Mouse (Mus musculus): Measurements from ENCODE around the gene Trf. TPM values are rescaled to one million over a fixed set of nuclear protein-coding genes. Genes with fewer than 3 reads are reported as not detected.
"Not testable (repeated sequence)": the region's sequence is repeated elsewhere in the genome, so short reads cannot be mapped to it uniquely, and the experiment has no call there.

Gene Trf
- polyA plus RNA-seq, 1 experiment from 2014 or later: 3,275 TPM

DNA sequence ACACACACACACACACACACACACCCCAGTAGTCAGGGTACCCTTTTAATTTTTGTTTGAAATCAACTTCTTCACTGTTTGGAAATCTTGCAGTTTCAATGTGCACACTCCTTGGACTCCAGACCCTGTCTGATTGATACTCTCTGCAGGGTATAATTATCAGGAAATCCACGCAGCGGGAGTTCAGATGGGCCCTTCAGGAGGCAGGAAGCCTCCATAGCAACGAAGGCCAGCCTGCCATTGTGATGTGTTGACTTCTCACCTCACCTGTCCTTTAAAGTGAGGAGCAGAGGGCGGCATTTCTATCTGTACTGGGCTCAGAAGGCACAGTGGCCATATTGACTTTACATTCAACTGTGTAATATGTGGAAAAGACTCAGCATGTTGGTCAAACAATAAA, 45.4 kb downstream of the Trf start:
- Histone ChIP-seq H3K4me2 (no peak overlapping the region), H3K36me3 (peaks cover 21% of the 10 kb centered on the region), H3K4me1 (replicated peaks) (peaks cover 19% of the 10 kb centered on the region), H3K9me3 (replicated peaks) (no peaks in the 10 kb centered on the region), H3K4me3 (replicated peaks) (no peak overlapping the region), H3K27me3 (no peaks in the 10 kb centered on the region), H3K9ac (no peak overlapping the region), H3K27ac (no peak overlapping the region)
- DNase-seq (no peak), ATAC-seq (ENCODE audit: low read depth) (no peak)
- WGBS (ENCODE audit: insufficient replicate concordance): 50% methylated on average over 4 of the region's 4 CpGs

DNA sequence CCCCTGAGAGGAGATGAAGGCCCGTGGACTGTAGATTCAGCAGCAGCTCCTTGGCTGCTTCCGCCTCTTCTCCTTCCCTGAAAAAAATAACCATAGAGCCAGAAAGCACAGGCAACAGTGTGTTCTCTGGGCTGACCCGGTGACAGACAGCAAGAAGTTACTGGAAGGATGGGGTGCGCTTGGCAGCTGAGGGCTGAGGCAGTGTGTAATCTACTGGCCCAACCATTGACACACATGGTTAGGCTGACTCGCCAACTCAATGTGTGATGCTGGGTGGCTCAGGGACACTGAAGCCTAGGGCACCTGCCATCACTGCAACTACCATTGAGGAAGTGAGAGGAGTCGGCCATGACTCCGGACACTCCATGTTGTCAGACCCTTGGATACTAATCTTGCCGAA, 48.4 kb downstream of the Trf start:
- Histone ChIP-seq H3K9ac (no peak overlapping the region), H3K4me1 (replicated peaks) (peaks cover 19% of the 10 kb centered on the region), H3K27ac (no peak overlapping the region), H3K27me3 (no peaks in the 10 kb centered on the region), H3K9me3 (replicated peaks) (no peaks in the 10 kb centered on the region), H3K4me2 (no peak overlapping the region), H3K4me3 (replicated peaks) (no peak overlapping the region), H3K36me3 (no peaks in the 10 kb centered on the region)
- ATAC-seq (ENCODE audit: low read depth) (no peak), DNase-seq (no peak)
- 75% methylated on average over 8 of the region's 8 CpGs for WGBS (ENCODE audit: insufficient replicate concordance)

DNA sequence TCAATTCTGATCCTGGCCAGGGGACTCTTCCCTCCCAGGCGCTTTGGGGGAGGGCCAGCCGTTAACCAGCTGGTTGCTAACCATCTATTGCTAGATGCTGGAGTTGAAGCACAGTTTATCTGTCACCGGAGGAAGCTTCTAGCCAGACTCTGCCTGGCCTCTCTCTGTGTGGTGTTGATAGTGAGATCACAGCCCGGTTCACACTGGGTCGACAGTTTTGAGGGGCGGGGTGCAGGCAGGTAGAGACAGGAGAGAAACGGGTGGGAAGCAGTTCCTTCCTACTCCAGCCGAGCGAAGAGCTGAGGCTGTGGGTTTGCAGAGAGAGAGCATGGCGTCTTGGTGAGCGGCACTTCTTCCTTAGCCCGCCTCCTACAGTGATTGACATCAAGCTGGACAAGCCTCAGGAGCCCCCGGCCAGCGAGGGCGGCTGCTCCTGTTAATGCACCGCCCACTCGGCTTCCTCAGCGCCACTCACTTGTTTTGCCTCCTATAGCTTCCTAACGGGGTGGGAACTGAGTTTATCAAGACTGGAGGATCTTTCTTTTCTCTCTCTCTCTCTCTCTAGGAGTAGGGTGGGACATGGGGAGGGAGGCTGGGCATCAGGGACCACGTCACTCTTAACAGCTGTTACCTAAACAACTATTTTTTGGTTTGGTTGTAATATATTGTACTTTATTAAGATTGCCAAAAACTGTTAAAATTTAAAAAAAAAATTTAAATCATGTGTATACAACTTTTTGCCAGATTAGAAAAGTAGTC, 49.3 kb downstream of the Trf start:
- Histone ChIP-seq H3K36me3 (no peaks in the 10 kb centered on the region), H3K9me3 (replicated peaks) (no peaks in the 10 kb centered on the region), H3K9ac (peak overlapping the region; percentile 67), H3K4me2 (peak overlapping the region; percentile 73), H3K27ac (peak overlapping the region; percentile 64), H3K4me1 (replicated peaks) (peaks cover 19% of the 10 kb centered on the region), H3K27me3 (no peaks in the 10 kb centered on the region), H3K4me3 (replicated peaks) (peak overlapping the region; percentile 58)
- 1% methylated on average over 20 of the region's 20 CpGs for WGBS (ENCODE audit: insufficient replicate concordance)
- DNase-seq (peak; percentile 70), ATAC-seq (ENCODE audit: low read depth) (peak; percentile 92)

DNA sequence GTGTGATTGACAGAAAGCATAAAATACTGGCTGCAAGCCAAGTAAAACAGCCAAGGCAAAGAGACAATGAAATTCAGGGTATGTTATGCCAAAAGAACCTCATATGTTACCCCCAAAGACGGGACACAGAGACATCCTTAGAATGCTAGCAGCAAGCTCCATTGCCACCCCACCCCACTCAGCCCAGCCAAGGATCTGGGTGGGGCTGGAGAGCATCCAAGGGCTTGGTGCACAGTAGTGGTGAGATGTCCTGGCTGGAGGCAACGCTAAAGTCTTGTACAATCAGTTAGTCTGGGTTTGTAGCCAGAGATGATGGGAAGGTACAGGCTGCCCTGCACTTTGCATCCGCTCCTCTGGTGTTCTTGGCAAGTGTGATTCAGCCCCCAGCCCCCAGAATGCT, 49.9 kb downstream of the Trf start:
- 54% methylated on average over 3 of the region's 3 CpGs for WGBS (ENCODE audit: insufficient replicate concordance)
- ATAC-seq (ENCODE audit: low read depth): peak; percentile 39
- no peak overlapping the region for H3K27ac ChIP-seq

DNA sequence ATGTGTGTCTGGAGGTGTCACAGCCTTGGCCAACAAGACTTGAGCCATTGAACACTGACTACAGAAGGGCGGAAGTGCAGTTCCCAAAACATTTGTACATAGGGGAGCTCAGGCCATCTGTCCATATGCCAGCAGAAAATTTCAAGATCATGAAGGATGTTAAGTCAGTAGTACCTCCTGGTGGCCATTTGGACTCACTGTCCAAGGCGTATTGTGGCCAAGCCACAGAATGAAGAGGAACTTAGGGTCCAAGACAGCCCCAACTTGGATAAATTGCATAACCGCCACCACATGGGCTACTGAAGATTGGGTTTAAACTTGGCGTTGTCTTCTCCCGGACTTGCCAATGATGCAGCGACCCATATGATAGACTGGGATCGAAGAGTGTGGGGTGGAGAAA, 54.6 kb downstream of the Trf start:
- ATAC-seq (ENCODE audit: low read depth): no peak
- H3K9me3 ChIP-seq (replicated peaks): no peaks in the 10 kb centered on the region
- no peak overlapping the region for H3K4me2 ChIP-seq
- no peak for DNase-seq
- WGBS (ENCODE audit: insufficient replicate concordance): 77% methylated on average over 7 of the region's 7 CpGs
- no peaks in the 10 kb centered on the region for H3K36me3 ChIP-seq
- no peak overlapping the region for H3K9ac ChIP-seq
- no peak overlapping the region for H3K4me3 ChIP-seq (replicated peaks)
- H3K27ac ChIP-seq: no peak overlapping the region
- H3K27me3 ChIP-seq: 0 out of 2 replicates have a peak, but pooled peaks cover 2% of the 10 kb centered on the region
- peaks cover 7% of the 10 kb centered on the region for H3K4me1 ChIP-seq (replicated peaks)

More for the DNA sequence above, 49.9 kb downstream of the Trf start:
- no peaks in the 10 kb centered on the region for H3K9me3 ChIP-seq (replicated peaks)
- no peaks in the 10 kb centered on the region for H3K36me3 ChIP-seq
- H3K4me3 ChIP-seq (replicated peaks): peak overlapping the region; percentile 58
- peak overlapping the region; percentile 73 for H3K4me2 ChIP-seq
- no peaks in the 10 kb centered on the region for H3K27me3 ChIP-seq
- no peak for DNase-seq
- H3K9ac ChIP-seq: peak overlapping the region; percentile 67
- peaks cover 19% of the 10 kb centered on the region for H3K4me1 ChIP-seq (replicated peaks)

DNA sequence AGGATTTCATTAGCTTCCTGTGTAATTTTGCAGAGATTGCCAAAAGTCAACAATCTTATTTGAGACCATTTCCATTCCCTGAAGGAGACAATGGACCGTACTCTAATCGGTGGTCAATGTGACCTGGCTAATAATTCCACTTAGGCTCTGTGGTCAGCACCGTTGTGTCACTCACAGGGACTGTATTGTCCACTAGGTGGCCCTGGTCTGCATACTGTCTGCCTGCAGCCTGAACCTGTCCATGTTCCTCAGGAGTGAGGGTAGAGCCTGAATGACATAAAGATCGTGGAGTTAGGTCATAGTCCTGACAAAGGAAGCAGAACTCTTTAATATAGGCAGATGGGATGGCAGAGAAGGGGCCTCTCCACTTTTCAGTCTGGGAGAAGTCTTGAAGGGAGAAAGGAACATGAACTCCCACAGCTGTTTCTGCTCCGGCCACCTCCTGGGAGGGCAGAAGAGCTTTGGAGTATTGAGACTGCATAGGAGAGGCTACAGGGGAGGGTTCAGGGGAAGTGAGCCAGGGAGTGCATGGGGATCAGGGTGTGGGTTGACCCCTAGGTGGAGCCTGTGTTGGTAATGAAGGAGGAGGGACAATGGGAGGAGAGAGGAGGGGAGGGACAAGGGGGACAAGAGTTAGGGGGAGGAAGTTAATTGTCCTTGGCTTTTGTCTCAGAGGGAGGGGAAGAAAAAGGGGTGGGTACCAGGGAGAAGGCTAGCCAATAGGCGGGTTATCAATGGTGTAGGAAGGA, 55.3 kb downstream of the Trf start:
- ATAC-seq (ENCODE audit: low read depth) (no peak), DNase-seq (no peak)
- H3K27ac ChIP-seq: no peak overlapping the region

DNA sequence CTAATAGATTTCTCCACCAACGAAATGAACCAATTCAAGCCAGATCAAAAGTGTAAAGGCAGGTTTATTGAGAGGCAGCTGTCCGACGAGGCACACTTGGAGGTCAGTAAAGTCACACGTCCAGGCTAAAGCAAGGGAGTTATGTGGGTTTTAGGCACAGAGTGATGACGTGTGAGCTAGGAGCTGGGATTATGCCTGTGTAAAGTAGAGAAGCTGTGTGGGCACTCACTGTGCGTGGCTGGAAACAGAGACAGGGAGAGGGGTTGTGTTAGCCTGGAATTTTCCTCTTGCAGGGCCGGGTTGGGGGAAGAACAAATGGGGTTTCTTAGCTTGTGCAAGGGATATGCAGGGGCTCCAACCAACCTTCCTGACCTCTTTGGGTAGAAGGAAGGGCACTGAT, 61.5 kb downstream of the Trf start:
- DNase-seq (no peak), ATAC-seq (ENCODE audit: low read depth) (no peak)
- Histone ChIP-seq H3K4me2 (no peak overlapping the region), H3K4me1 (replicated peaks) (no peaks in the 10 kb centered on the region), H3K27me3 (0 out of 2 replicates have a peak, but pooled peaks cover 8% of the 10 kb centered on the region), H3K27ac (no peak overlapping the region), H3K36me3 (no peaks in the 10 kb centered on the region), H3K9me3 (replicated peaks) (no peaks in the 10 kb centered on the region), H3K4me3 (replicated peaks) (no peak overlapping the region), H3K9ac (no peak overlapping the region)
- 58% methylated on average over 7 of the region's 7 CpGs for WGBS (ENCODE audit: insufficient replicate concordance)

More for the DNA sequence above, 55.3 kb downstream of the Trf start:
- 37% methylated on average over 6 of the region's 6 CpGs for WGBS (ENCODE audit: insufficient replicate concordance)
- no peak overlapping the region for H3K4me2 ChIP-seq
- no peaks in the 10 kb centered on the region; the same call in 1 of the 2 replicates for H3K4me1 ChIP-seq (replicated peaks)
- H3K9ac ChIP-seq: no peak overlapping the region
- H3K4me3 ChIP-seq (replicated peaks): no peak overlapping the region
- no peaks in the 10 kb centered on the region for H3K9me3 ChIP-seq (replicated peaks)
- 0 out of 2 replicates have a peak, but pooled peaks cover 2% of the 10 kb centered on the region for H3K27me3 ChIP-seq
- H3K36me3 ChIP-seq: no peaks in the 10 kb centered on the region

DNA sequence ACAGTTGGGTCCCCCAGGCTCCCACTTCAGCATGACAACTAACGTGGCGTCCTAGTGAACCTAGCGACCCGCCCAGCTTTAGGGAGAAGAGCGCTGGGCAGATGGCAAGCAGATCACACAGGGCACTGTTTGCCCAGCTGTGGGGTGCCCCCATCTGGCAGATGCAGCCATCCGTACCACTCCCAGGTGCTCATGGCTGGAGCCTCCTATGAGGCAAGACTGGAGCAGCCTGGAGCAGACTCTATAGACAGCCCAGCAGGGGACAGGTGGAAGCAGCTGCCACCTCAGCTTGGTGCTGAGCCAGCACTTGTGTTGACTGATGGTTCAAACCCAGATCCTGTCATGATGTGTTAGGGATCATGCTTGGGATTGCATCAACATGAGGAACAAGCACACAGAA, 62.2 kb downstream of the Trf start:
- Histone ChIP-seq H3K36me3 (no peaks in the 10 kb centered on the region), H3K9ac (no peak overlapping the region), H3K4me3 (replicated peaks) (no peak overlapping the region), H3K4me1 (replicated peaks) (no peaks in the 10 kb centered on the region), H3K9me3 (replicated peaks) (no peaks in the 10 kb centered on the region), H3K27ac (no peak overlapping the region), H3K4me2 (no peak overlapping the region), H3K27me3 (0 out of 2 replicates have a peak, but pooled peaks cover 8% of the 10 kb centered on the region)
- WGBS (ENCODE audit: insufficient replicate concordance): 58% methylated on average over 6 of the region's 6 CpGs
- ATAC-seq (ENCODE audit: low read depth) (no peak), DNase-seq (no peak)

DNA sequence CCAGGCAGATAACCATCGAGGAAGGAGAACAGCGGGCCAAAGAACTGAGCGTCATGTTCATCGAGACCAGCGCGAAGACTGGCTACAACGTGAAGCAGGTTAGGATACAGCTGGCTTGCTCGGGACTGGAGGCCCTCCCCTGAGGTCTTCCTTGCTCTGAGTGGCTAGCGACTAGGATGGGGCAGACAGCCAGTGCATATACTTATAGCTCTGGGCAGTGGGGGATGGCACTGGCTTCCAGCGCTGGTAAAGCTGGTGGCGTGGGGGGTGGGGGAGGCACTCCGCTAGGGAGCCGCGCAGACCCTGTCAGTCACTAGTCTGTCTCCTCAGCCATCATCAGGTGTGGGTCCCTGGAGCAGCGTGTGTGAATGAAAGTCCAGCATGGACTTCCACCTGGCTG, 66.4 kb downstream of the Trf start:
- Histone ChIP-seq H3K4me2 (no peak overlapping the region), H3K4me1 (replicated peaks) (no peaks in the 10 kb centered on the region), H3K36me3 (no peaks in the 10 kb centered on the region), H3K9ac (no peak overlapping the region), H3K27me3 (no peaks in the 10 kb centered on the region), H3K4me3 (replicated peaks) (no peak overlapping the region), H3K27ac (no peak overlapping the region), H3K9me3 (replicated peaks) (no peaks in the 10 kb centered on the region)
- 67% methylated on average over 15 of the region's 15 CpGs for WGBS (ENCODE audit: insufficient replicate concordance)
- no peak for DNase-seq
- ATAC-seq (ENCODE audit: low read depth): no peak

DNA sequence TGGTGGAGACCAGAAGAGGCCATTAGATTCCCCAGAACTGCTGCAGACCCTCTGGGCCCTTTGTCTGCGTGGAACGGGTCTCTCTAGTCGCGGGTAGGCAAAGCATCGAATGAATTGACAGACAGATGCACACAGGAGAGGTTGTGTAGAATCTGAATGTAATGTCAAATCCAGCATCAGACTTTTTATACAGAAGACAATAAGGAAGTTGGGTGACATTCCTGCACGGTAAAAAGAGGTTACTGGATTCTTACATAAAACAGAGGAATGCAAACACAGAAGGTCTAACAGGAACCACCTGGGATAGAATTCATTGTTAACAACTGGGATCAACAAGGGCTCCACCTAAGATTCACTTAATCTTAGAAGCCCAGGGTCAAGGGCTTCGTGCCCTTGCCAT, 75.1 kb downstream of the Trf start:
- not testable (repeated sequence) for H3K27me3 ChIP-seq; H3K9me3 ChIP-seq (replicated peaks); H3K9ac ChIP-seq; H3K4me1 ChIP-seq (replicated peaks); H3K4me3 ChIP-seq (replicated peaks); H3K36me3 ChIP-seq; ATAC-seq (ENCODE audit: low read depth); DNase-seq; H3K4me2 ChIP-seq; H3K27ac ChIP-seq
- whole genome bisulfite sequencing (ENCODE audit: insufficient replicate concordance): 73% methylated on average over 7 of the region's 7 CpGs

DNA sequence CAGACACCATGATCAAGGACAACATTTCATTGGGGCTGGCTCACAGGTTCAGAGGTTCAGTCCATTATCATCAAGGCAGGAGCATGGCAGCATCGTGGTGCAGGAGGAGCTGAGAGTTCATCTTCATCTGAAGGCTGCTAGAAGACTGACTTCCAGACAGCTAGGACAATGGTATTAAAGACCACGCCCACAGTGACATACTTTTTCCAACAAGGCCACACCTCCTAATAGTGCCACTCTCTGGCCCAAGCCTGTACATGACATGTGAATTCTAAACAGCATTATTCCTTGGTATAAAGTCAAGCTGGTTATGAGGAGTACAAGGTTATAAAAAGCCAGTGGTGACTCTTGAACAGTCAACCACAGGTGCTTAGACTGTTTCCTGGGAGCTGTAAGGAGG, 75.7 kb downstream of the Trf start:
- no peak for ATAC-seq (ENCODE audit: low read depth)
- no peaks in the 10 kb centered on the region for H3K4me1 ChIP-seq (replicated peaks)
- no peak overlapping the region for H3K9ac ChIP-seq
- no peak overlapping the region for H3K27ac ChIP-seq
- H3K4me2 ChIP-seq: no peak overlapping the region
- no peaks in the 10 kb centered on the region for H3K27me3 ChIP-seq
- no peak overlapping the region for H3K4me3 ChIP-seq (replicated peaks)
- no peak for DNase-seq
- H3K36me3 ChIP-seq: no peaks in the 10 kb centered on the region
- H3K9me3 ChIP-seq (replicated peaks): no peaks in the 10 kb centered on the region
- WGBS (ENCODE audit: insufficient replicate concordance): 53% methylated on average over 2 of the region's 2 CpGs

Measured in liver, embryonic 13.5 days (tissue).